Mouse (Mus musculus): ENCODE data around the gene Olfr1120. TPM values are rescaled to one million over a fixed set of nuclear protein-coding genes. Genes with fewer than 3 reads are reported as not detected.
"Not testable (repeated sequence)": the region's sequence is repeated elsewhere in the genome, so short reads cannot be mapped to it uniquely, and the experiment has no call there.

Olfr1120 gene
- not detected in 2 replicates for polyA plus RNA-seq (2016; fragmentation: Nextera tagmentation; extraction: Ambion mirVana)

DNA sequence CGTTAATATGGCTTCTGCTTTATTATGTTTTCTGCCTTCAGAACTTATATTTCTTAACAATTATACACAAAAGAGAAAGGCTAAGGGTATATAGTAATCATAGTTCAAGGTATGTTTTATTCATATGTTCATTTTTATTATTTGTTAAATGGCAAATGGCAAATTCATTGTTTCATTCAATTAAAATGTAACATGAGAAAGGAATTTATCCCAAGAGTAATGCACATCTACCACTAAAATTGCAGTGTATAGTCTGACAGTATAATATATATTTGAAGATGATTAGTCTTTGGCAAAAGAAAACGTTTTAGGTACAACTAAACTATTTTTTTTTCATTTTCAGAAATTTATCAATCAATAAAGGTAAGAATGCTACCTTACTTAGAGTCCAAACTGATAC, at the start of gene Olfr1120:
Gene Olfr1120 (plus strand): TSS at position 301 of the 400 bp plus-strand sequence.
- H3K9me3 ChIP-seq: no peaks in the 10 kb centered on the region
- H3K4me3 ChIP-seq: no peak within 1 kb of the TSS
- H3K36me3 ChIP-seq (replicated peaks): no peaks in the 10 kb centered on the region
- H3K27me3 ChIP-seq (replicated peaks; ENCODE audit: low read depth, poor library complexity, severe bottlenecking): no peaks in the 10 kb centered on the region
- no peak within 1 kb of the TSS for H3K27ac ChIP-seq (replicated peaks)
- 60% methylated on average over 2 of the region's 2 CpGs for WGBS
- H3K4me1 ChIP-seq: no peaks in the 10 kb centered on the region
- DNase-seq (ENCODE audit: low spot score): no peak

GRCm38 (mm10) chr2:87307281-87307680, 47.3 kb upstream of the Olfr1120 start, which contains the start of gene Olfr1118:
Gene Olfr1118, plus strand, starts transcription at chr2:87307581.
- no peak for DNase-seq (ENCODE audit: low spot score)
- Histone ChIP-seq H3K27me3 (replicated peaks; ENCODE audit: low read depth, poor library complexity, severe bottlenecking) (no peaks in the 10 kb centered on the region), H3K4me3 (no peak within 1 kb of the TSS), H3K27ac (replicated peaks) (no peak within 1 kb of the TSS), H3K36me3 (replicated peaks) (no peaks in the 10 kb centered on the region), H3K4me1 (no peaks in the 10 kb centered on the region), H3K9me3 (no peaks in the 10 kb centered on the region)
- 81% methylated on average over 1 of the region's 1 CpGs for WGBS

- H3K4me3 ChIP-seq; H3K36me3 ChIP-seq (replicated peaks); H3K4me1 ChIP-seq; H3K9me3 ChIP-seq; H3K27me3 ChIP-seq (replicated peaks; ENCODE audit: low read depth, poor library complexity, severe bottlenecking); DNase-seq (ENCODE audit: low spot score); H3K27ac ChIP-seq (replicated peaks): not testable (repeated sequence)
- WGBS: 95% methylated on average over 2 of the region's 2 CpGs
These were observed 5.5 kb downstream of the Olfr1120 start for GRCm38 (mm10) chr2:87360121-87360520.

DNA sequence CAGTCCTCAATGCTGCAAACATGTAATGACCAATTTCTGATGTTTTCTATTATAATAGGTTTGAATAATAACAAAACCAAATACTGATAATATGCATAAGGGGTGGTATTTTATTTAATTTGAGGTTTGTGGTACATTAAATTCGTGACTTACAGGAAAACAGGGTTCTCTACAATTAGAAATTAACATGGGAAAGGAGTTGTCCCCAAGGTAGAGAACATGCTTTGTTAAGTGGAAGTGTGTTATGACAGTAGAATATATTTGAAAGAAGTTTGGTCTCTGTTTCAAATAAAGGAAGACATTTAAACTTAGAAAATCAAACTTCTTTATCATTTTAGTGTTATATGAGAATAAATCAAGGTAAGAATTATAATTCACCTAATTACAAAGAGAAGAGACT, 15.0 kb downstream of the Olfr1120 start, which contains the start of gene Olfr1121:
Gene Olfr1121 (plus strand): TSS at position 301 of the 400 bp plus-strand sequence.
- H3K4me3 ChIP-seq: no peak within 1 kb of the TSS
- H3K27ac ChIP-seq (replicated peaks): no peak within 1 kb of the TSS
- H3K36me3 ChIP-seq (replicated peaks): no peaks in the 10 kb centered on the region
- 46% methylated on average over 1 of the region's 1 CpGs for WGBS
- no peaks in the 10 kb centered on the region for H3K27me3 ChIP-seq (replicated peaks; ENCODE audit: low read depth, poor library complexity, severe bottlenecking)
- H3K4me1 ChIP-seq: no peaks in the 10 kb centered on the region
- no peak for DNase-seq (ENCODE audit: low spot score)
- H3K9me3 ChIP-seq: no peaks in the 10 kb centered on the region

GRCm38 (mm10) chr2:87371726-87372125, 17.1 kb downstream of the Olfr1120 start:
- H3K4me1 ChIP-seq: no peaks in the 10 kb centered on the region
- 87% methylated on average over 4 of the region's 4 CpGs for WGBS
- no peak overlapping the region for H3K4me3 ChIP-seq
- no peaks in the 10 kb centered on the region for H3K9me3 ChIP-seq
- no peaks in the 10 kb centered on the region for H3K36me3 ChIP-seq (replicated peaks)
- DNase-seq (ENCODE audit: low spot score): no peak
- no peaks in the 10 kb centered on the region for H3K27me3 ChIP-seq (replicated peaks; ENCODE audit: low read depth, poor library complexity, severe bottlenecking)
- no peak overlapping the region for H3K27ac ChIP-seq (replicated peaks)

DNA sequence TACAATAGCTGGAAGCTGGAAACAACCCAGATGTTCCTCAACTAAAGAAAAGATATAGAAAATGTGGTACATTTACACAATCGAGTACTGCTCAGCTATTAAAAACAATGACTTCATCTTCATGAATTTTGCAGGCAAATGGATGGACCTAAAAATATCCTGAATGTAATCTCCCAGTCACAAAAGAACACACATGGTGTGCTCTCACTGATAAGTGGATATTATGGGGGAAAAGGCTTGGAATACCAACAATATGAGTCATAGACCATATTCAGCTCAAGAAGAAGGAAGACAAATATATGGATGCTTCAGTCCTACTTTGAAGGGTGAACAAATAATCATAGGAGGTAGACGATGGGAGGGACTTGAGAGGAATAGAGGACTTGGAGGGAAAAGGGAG, 29.3 kb downstream of the Olfr1120 start:
- no peaks in the 10 kb centered on the region for H3K9me3 ChIP-seq
- no peak overlapping the region for H3K4me3 ChIP-seq
- H3K27ac ChIP-seq (replicated peaks): no peak overlapping the region
- WGBS: 88% methylated on average over 2 of the region's 2 CpGs
- no peaks in the 10 kb centered on the region for H3K27me3 ChIP-seq (replicated peaks; ENCODE audit: low read depth, poor library complexity, severe bottlenecking)
- no peaks in the 10 kb centered on the region for H3K36me3 ChIP-seq (replicated peaks)
- DNase-seq (ENCODE audit: low spot score): no peak
- H3K4me1 ChIP-seq: no peaks in the 10 kb centered on the region

GRCm38 (mm10) chr2:87385549-87385948, 30.9 kb downstream of the Olfr1120 start, which contains the start of gene Olfr1122:
Gene Olfr1122, plus strand, starts transcription at chr2:87385849.
- 92% methylated on average over 2 of the region's 2 CpGs for WGBS
- Histone ChIP-seq H3K4me3 (no peak within 1 kb of the TSS), H3K9me3 (no peaks in the 10 kb centered on the region), H3K27me3 (replicated peaks; ENCODE audit: low read depth, poor library complexity, severe bottlenecking) (no peaks in the 10 kb centered on the region), H3K27ac (replicated peaks) (no peak within 1 kb of the TSS), H3K36me3 (replicated peaks) (no peaks in the 10 kb centered on the region), H3K4me1 (no peaks in the 10 kb centered on the region)
- DNase-seq (ENCODE audit: low spot score): no peak

- not testable (repeated sequence) for H3K4me1 ChIP-seq; H3K9me3 ChIP-seq; H3K27ac ChIP-seq (replicated peaks); H3K4me3 ChIP-seq; H3K27me3 ChIP-seq (replicated peaks; ENCODE audit: low read depth, poor library complexity, severe bottlenecking); DNase-seq (ENCODE audit: low spot score); H3K36me3 ChIP-seq (replicated peaks)
- 90% methylated on average over 5 of the region's 5 CpGs for WGBS
These were observed 39.0 kb downstream of the Olfr1120 start for GRCm38 (mm10) chr2:87393605-87394004.

DNA sequence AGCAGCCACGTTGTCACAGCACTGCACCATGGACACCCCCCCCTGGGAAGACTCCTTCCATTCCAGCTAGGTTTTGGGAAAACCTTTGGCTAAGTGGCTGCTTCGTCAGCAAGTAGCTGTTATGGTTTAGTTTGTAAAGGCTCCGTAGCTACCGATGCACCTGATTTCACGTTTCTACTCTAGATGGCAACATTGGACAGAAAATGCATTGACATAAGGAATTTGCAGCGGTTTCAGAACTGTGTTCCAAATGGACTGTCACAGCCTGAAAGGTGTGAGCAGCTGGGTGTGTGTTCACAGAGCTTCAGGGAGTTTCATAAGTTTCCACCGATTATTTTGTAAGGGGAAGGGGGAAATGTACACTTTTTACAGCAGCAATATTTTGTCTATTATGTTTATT, 40.1 kb downstream of the Olfr1120 start:
- not testable (repeated sequence) for H3K4me1 ChIP-seq; H3K27me3 ChIP-seq (replicated peaks; ENCODE audit: low read depth, poor library complexity, severe bottlenecking); H3K27ac ChIP-seq (replicated peaks); H3K4me3 ChIP-seq; H3K36me3 ChIP-seq (replicated peaks); H3K9me3 ChIP-seq; DNase-seq (ENCODE audit: low spot score)
- WGBS: 90% methylated on average over 7 of the region's 7 CpGs

Other genes starting within 250 kb of the Olfr1120 start
- not detected in 2 replicates for gene Olfr259, start 240.2 kb upstream of the Olfr1120 start, polyA plus RNA-seq (2016; fragmentation: Nextera tagmentation; extraction: Ambion mirVana)
- not detected in 2 replicates for gene Olfr1110, start 214.5 kb upstream of the Olfr1120 start, polyA plus RNA-seq (2016; fragmentation: Nextera tagmentation; extraction: Ambion mirVana)
- gene Olfr1111, start 202.2 kb upstream of the Olfr1120 start, polyA plus RNA-seq (2016; fragmentation: Nextera tagmentation; extraction: Ambion mirVana): not detected in 2 replicates
- not detected in 2 replicates for gene Olfr1112, start 167.0 kb upstream of the Olfr1120 start, polyA plus RNA-seq (2016; fragmentation: Nextera tagmentation; extraction: Ambion mirVana)
- not detected in 2 replicates for gene Olfr1113, start 145.8 kb upstream of the Olfr1120 start, polyA plus RNA-seq (2016; fragmentation: Nextera tagmentation; extraction: Ambion mirVana)
- gene Olfr1115, start 106.8 kb upstream of the Olfr1120 start, polyA plus RNA-seq (2016; fragmentation: Nextera tagmentation; extraction: Ambion mirVana): not detected in 2 replicates
- not detected in 2 replicates for gene Olfr1116, start 87.3 kb upstream of the Olfr1120 start, polyA plus RNA-seq (2016; fragmentation: Nextera tagmentation; extraction: Ambion mirVana)
- not detected in 2 replicates for gene Olfr1118, start 47.2 kb upstream of the Olfr1120 start, polyA plus RNA-seq (2016; fragmentation: Nextera tagmentation; extraction: Ambion mirVana)
- not detected in 2 replicates for gene Olfr1121, start 15.1 kb downstream of the Olfr1120 start, polyA plus RNA-seq (2016; fragmentation: Nextera tagmentation; extraction: Ambion mirVana)
- not detected in 2 replicates for gene Olfr1122, start 31.0 kb downstream of the Olfr1120 start, polyA plus RNA-seq (2016; fragmentation: Nextera tagmentation; extraction: Ambion mirVana)
- gene Olfr1123, start 61.8 kb downstream of the Olfr1120 start, polyA plus RNA-seq (2016; fragmentation: Nextera tagmentation; extraction: Ambion mirVana): not detected in 2 replicates
- 0.06 and 0.14 TPM in 2 replicates for gene Olfr1124, start 75.5 kb downstream of the Olfr1120 start, polyA plus RNA-seq (2016; fragmentation: Nextera tagmentation; extraction: Ambion mirVana)
- not detected in 2 replicates for gene Olfr1126, start 99.1 kb downstream of the Olfr1120 start, polyA plus RNA-seq (2016; fragmentation: Nextera tagmentation; extraction: Ambion mirVana)
- not detected in 2 replicates for gene Pramel7, start 142.3 kb downstream of the Olfr1120 start, polyA plus RNA-seq (2016; fragmentation: Nextera tagmentation; extraction: Ambion mirVana)
- gene Pramel6, start 151.8 kb downstream of the Olfr1120 start, polyA plus RNA-seq (2016; fragmentation: Nextera tagmentation; extraction: Ambion mirVana): not detected in 2 replicates
- gene Olfr153, start 177.0 kb downstream of the Olfr1120 start, polyA plus RNA-seq (2016; fragmentation: Nextera tagmentation; extraction: Ambion mirVana): not detected in 2 replicates
- not detected in 2 replicates for gene Olfr1128, start 190.7 kb downstream of the Olfr1120 start, polyA plus RNA-seq (2016; fragmentation: Nextera tagmentation; extraction: Ambion mirVana)
- gene Olfr1129, start 219.1 kb downstream of the Olfr1120 start, polyA plus RNA-seq (2016; fragmentation: Nextera tagmentation; extraction: Ambion mirVana): not detected in 2 replicates